Mouse (Mus musculus) B cell, adult 2 months (primary cell): Measurements from ENCODE around the gene Lcp2.
"Not testable (repeated sequence)": the region's sequence is repeated elsewhere in the genome, so short reads cannot be mapped to it uniquely, and the experiment has no call there.

ENCODE experiments used
- DNase-seq, 2 experiments: peaks; one replicate each; pipeline ENCODE4 v3.0.0; 2022

The Lcp2 gene

DNA sequence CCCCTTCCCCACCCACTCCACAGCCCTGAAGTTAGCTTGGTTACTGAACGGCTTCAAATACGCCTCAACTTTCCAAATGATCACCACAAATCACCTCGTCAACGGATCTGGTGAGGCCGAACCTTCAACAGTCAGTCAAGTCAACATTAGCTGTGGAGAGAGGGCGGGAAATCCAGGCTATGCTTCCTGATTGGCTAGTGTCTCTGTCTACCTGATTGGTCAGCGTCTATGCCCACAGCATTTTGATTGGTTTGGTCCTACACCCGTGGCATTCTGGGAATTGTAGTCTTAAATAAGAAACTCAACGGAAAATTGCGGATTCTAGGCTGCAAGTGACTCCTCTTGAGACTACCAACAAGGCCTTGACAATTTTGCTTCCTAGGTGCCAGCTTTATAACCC lies 51.7 kb downstream of the Lcp2 start, which contains the start of gene 4930469K13Rik:
4930469K13Rik (minus strand) TSS at position 133 of the 400 bp plus-strand sequence.
- DNase-seq, result no peak

DNA sequence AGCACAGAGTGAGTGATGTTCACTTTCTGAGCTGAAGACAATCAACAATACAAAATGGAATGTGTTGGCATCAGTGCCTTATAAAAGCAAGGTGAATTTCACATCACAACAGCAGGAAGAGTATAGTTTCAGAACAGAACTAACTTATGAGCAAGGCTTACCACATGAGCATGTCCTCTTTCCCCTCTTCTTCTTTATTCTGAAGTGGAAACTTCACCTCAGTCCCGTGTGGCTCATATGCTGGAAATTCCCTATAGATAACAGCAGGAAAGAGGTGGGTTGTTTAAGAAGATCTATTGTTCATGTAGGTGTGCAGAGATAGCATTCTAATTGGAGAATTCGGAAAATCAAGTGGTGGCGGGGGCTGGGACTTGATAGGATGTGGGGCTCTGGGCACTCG lies 55.1 kb downstream of the Lcp2 start:
- no peak for DNase-seq

DNA sequence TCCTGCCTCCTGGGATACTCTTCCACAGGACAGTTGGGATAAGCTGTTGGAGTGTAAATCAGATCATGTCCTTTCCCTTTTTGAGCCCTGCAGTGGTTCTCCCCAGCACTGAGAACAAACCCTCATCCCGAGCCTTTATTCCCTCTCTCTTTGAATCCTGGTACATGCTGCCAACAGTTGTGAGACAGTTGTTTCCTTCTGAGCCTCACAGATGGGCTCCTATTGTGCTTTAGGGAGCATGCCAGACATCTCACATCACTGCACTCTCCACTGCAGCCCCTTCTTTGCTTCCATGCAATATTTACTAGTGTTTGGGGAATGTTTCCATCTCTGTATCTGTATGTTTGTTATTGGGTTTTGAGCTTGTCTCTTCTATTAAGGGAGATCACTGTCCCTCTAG lies 58.2 kb downstream of the Lcp2 start:
- DNase-seq, result no peak

DNA sequence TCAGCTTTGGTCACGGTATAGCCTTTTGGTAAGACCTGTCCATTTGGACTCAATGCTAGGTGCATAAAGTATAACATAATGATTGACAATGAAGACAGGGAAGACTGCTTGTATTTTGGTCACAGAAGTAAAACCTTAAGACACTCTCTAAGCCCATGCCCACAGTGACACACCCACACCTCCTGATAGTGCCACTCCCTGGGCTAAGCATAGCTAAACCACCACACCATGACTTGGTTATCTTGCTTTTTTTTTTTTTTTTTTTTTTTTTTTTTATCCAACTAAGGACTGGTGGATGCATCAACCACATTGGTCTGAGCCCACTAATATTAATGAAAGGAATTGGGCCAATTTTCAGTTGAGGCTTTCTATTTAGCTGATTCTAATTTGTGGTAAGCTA lies 62.5 kb downstream of the Lcp2 start:
- no peak for DNase-seq

DNA sequence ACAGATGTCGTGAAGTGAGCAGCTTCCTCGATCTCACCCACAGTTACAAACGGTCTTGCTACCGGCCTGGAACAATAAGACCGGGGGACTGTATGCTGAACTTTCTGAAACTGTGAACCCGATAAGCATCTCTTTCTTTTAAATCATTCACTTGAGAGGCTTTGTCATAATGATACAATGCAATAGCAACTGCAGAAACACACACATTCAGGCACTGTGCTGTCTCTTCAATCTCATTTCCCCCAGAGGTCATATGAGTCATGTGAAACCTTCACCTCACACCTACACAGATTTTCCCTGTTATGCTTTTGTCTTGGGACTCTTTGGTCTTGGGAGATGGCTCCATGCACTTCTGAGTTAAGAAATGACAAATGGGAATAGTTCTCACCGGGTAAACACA lies 65.2 kb downstream of the Lcp2 start:
- DNase-seq, result no peak

DNA sequence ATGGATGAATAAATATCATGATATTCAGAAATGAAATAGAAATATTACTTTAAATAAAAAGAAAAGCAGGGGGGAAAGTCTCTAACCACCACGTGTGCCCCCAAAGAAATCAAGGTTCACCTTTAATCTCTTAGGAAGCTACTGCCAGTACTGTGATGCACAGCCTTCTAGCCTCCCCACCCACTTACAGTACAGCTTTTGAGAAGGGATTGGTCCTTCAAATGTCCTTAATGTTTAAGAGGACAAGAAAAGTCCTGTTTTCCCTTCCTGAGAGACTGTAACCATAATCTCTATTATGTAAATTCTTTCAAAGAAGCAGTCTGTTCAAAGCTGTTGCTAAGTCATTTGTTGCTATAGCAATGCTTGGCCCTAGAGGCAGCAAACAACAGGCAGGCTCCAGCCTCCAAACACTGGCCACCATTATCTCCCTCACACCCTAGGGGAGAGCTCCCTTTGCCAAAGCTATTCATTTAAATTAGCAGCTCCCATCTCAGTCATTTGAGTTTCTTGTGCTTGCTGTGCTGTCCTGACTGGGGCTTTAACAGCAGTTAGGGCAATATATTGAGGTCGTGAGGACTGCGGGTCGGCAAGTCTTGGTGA lies 66.2 kb downstream of the Lcp2 start:
- DNase-seq, result no peak

- no peak for DNase-seq
Measured at GRCm38 (mm10) chr11:34113760-34114159, 67.0 kb downstream of the Lcp2 start.

DNA sequence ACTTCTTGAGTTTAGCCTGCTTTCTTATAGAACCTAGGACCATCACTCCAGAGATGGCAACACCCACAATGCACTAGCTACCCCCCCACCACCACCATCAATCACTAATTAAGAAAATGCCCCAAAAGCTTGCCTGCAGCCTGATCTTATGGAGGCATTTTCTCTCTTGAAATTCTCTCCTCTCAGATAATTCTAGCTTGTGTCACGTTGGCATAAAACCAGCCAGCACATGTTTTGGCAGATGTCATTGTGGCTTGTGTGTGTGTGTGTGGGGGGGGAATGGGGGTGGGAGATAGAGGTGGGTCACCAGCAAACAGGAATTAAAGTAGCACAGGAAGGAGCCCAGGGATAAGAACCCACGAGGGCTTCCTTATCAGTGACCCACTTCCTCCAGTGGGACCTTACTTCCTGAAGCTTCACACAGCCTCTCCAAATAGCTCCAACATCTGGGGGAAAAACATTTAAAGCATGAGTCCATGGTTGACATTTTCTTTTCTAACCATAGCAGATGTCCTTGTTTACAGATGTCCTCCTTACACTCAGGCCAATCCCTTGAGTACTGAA lies 69.9 kb downstream of the Lcp2 start:
- DNase-seq, result no peak

GRCm38 (mm10) chr11:34117581-34117980 lies 70.9 kb downstream of the Lcp2 start:
- DNase-seq, result no peak

DNA sequence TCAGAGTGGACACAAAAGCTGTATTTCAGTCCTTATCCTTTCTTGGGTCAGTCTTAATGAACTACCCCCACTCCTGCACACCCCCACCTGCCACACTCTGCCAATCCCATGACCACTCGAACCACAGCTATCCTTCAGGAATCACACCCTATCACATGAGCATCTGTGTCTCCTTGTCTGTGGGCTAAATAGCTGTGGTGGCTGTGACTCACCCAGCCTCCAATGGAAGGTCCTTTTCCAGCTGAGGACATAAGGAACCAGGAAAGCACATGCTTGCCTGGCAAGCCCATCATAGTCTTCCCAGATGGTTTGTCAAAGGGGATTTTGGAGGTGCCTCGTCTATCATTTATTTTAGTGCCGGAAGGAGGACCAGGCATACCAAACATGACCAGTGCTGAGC lies 71.6 kb downstream of the Lcp2 start:
- no peak for DNase-seq

- no peak for DNase-seq
Measured at GRCm38 (mm10) chr11:34123147-34123546, 76.4 kb downstream of the Lcp2 start.

DNA sequence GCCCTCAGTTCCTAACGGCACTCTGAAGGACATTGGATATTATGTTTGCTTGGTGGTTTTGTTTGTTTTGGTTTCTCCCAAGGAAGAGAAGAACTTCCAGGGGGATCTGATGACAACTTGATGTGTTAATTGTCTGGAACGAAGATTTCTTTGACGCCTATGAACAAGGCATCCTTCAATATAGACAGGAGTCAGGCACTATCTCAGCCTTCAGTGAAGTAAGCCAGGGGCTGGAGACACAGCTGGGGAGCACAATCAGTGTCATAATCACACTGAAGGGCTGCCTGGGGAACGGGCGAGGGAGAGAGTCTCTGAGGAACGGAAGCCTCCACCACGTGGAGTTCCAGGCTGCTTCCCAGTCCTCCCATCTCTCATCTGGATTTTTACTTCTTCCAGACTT lies 78.1 kb downstream of the Lcp2 start:
- no peak for DNase-seq

- not testable (repeated sequence) for DNase-seq
Measured at GRCm38 (mm10) chr11:34125727-34126126, 79.0 kb downstream of the Lcp2 start.

DNA sequence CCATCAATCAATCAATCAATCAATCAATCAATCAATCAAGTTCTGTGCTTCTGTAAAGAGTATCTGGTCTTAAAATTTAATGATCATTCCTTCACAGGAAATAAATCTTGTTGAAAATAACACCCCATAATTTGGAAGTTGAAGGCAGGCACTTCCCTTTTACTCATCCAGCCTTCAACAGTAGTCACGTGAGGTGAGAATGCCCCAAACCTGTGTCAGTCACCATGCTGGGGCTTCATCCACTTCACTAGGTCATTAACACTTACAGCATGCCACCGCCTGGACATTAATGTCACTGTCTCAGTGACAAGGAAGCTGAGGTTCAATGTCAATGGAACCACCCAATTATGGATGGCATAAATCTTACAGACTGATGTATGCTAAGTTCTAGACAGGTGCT lies 81.7 kb downstream of the Lcp2 start:
- DNase-seq, result no peak

- DNase-seq, result no peak
Measured at GRCm38 (mm10) chr11:34139296-34139695, 92.6 kb downstream of the Lcp2 start.
